Mouse (Mus musculus) embryonic facial prominence, embryonic 11.5 days (tissue): ENCODE data around the gene Nfe2l1. TPM values are rescaled to one million over a fixed set of nuclear protein-coding genes. Genes with fewer than 3 reads are reported as not detected.
A peak's percentile ranks its signal among the peaks of the same experiment; 100 is the strongest.

Experiments used
- ATAC-seq: fragments of 200-750 bp; cut with Nextera tagmentation; replicated peaks from 2 replicates; pipeline ENCODE4 v1.8.0; 2017; ENCODE audit warnings: low read depth; ENCODE audit not compliant: insufficient number of reproducible peaks, low FRiP score, low TSS enrichment
- DNase-seq: peaks from one replicate; pipeline ENCODE4 v3.0.0-alpha.2; 2015; ENCODE audit warnings: low spot score
- H3K27ac ChIP-seq: fragments of 300-500 bp; sonication (generic); replicated peaks from 2 replicates; pipeline ENCODE4 v1.5.1; 2014; ENCODE audit warnings: mild to moderate bottlenecking, low read depth, low read length, control low read depth
- H3K27me3 ChIP-seq: fragments of 300-500 bp; sonication (generic); 2 replicates; pipeline ENCODE4 v1.6.1; 2014; ENCODE audit warnings: mild to moderate bottlenecking, low read length, moderate library complexity, mixed read lengths; ENCODE audit not compliant: control insufficient read depth, insufficient read depth
- H3K36me3 ChIP-seq: fragments of 300-500 bp; sonication (generic); replicated peaks from 2 replicates; pipeline ENCODE4 v1.6.1; 2014; ENCODE audit warnings: low read depth, mild to moderate bottlenecking, low read length, moderate library complexity, mixed read lengths; ENCODE audit not compliant: control insufficient read depth, insufficient read depth
- H3K4me1 ChIP-seq: fragments of 300-500 bp; sonication (generic); 2 replicates; pipeline ENCODE4 v1.6.1; 2014; ENCODE audit warnings: low read length, mixed read lengths; ENCODE audit not compliant: control insufficient read depth, insufficient read depth
- H3K4me2 ChIP-seq: fragments of 300-500 bp; sonication (generic); 2 replicates; pipeline ENCODE4 v1.6.1; 2014; ENCODE audit warnings: low read depth, mild to moderate bottlenecking, control low read depth, low read length, moderate library complexity
- H3K4me3 ChIP-seq: fragments of 300-500 bp; sonication (generic); 2 replicates; pipeline ENCODE4 v1.5.1; 2014; ENCODE audit warnings: low read depth, low read length, control low read depth
- H3K9ac ChIP-seq: fragments of 300-500 bp; sonication (generic); replicated peaks from 2 replicates; pipeline ENCODE4 v1.6.1; 2014; ENCODE audit warnings: mild to moderate bottlenecking, control low read depth, low read length
- H3K9me3 ChIP-seq: fragments of 300-500 bp; sonication (generic); replicated peaks from 2 replicates; pipeline ENCODE4 v1.6.1; 2016; ENCODE audit warnings: mild to moderate bottlenecking, low read length, inconsistent platforms, mixed read lengths; ENCODE audit not compliant: control insufficient read depth
- whole genome bisulfite sequencing: fragments of 180-500 bp; shearing (Covaris S2); extraction: QIAGEN DNeasy Blood & Tissue Kit; methylation state at CpG from one replicate; pipeline ENCODE4 v1.1.7; 2014; 5-methylcytosine and 5-hydroxymethylcytosine counted together
- polyA plus RNA-seq: library from polyadenylated mRNA; unstranded; fragments of >200 nt; fragmentation: Nextera tagmentation; extraction: Ambion mirVana; gene quantifications from 2 replicates; pipeline ENCODE4 v1.2.1, GENCODE M21; 2014

The Nfe2l1 gene
- polyA plus RNA-seq, 1 experiment from 2014 or later: 32.5 TPM

DNA sequence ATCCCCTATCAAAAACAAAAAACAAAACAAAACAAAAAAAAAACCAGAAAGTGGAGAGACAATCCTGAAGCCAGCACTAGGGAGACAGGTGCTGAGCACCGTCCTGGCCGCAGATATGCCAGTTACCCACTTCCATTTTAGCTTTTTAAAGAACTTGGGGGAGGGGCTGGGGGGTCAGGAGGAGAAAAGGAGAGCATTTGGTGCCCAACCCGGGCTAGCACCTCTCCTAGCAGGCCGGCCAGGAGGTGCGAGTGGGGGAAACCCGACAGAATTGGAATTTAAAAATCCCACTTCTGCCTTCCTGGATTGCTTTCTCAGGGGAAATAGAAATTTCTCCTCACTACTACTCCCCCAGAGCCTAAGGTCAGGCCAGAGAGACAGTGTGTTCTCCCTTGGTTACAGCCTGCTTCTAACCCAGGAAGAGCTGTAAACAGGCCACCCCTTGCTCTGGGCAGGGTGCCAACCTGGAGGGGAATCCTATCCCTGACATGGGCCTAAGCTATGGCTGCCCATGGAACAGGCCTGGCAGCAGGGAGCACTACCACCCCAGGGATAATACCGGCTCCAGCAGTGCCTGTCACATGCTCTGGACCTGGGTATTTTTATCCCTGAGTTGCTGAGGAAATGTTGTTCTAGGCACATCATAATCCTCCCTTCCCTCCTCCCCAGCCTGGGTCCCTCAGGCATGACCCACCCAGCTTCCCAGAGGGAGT, 4.8 kb downstream of the Nfe2l1 start:
- DNase-seq: no peak
- Histone ChIP-seq H3K4me3 (no peak overlapping the region), H3K4me2 (peak overlapping the region; percentile 2), H3K27me3 (no peaks in the 10 kb centered on the region), H3K9me3 (no peaks in the 10 kb centered on the region), H3K27ac (peak overlapping the region; percentile 82; the same call in 1 of the 2 replicates), H3K4me1 (peaks cover 23% of the 10 kb centered on the region), H3K36me3 (peaks cover 16% of the 10 kb centered on the region), H3K9ac (no peak overlapping the region)
- WGBS: 52% methylated on average over 7 of the region's 7 CpGs
- ATAC-seq: no peak

- ATAC-seq (peak; percentile 82), DNase-seq (peak; percentile 98)
- Histone ChIP-seq H3K4me2 (peak overlapping the region; percentile 94), H3K4me3 (peak overlapping the region; percentile 46), H3K36me3 (peaks cover 16% of the 10 kb centered on the region), H3K4me1 (peaks cover 23% of the 10 kb centered on the region), H3K9me3 (no peaks in the 10 kb centered on the region), H3K27ac (peak overlapping the region; percentile 82), H3K27me3 (no peaks in the 10 kb centered on the region), H3K9ac (peak overlapping the region; percentile 52)
- WGBS: 2% methylated on average over 26 of the region's 26 CpGs
These were observed 5.6 kb downstream of the Nfe2l1 start for GRCm38 (mm10) chr11:96823880-96824782.

DNA sequence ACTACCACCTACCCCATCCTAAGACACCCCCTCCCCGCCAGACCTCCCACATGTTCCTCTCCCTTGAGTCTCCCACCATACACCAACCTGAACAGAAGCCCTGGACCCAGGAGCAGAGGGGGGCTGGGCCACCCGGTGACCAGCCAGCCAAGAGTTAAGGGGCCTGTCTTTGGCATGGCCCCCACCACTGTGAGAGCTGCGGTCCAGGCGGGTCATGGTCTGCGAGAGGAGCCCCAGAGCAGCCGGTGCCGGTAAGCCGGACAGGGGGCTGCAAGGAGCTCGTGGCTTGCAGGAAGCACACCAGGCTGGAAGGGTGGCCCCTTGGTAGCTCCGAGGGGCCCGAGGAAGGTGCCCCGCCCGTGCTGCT, 6.3 kb downstream of the Nfe2l1 start:
- Histone ChIP-seq H3K4me2 (peak overlapping the region; percentile 94), H3K9ac (peak overlapping the region; percentile 52), H3K4me1 (peaks cover 23% of the 10 kb centered on the region), H3K36me3 (peaks cover 16% of the 10 kb centered on the region), H3K27ac (peak overlapping the region; percentile 59), H3K4me3 (peak overlapping the region; percentile 46), H3K27me3 (no peaks in the 10 kb centered on the region), H3K9me3 (no peaks in the 10 kb centered on the region)
- ATAC-seq (peak; percentile 46), DNase-seq (no peak)
- 11% methylated on average over 13 of the region's 13 CpGs for WGBS

DNA sequence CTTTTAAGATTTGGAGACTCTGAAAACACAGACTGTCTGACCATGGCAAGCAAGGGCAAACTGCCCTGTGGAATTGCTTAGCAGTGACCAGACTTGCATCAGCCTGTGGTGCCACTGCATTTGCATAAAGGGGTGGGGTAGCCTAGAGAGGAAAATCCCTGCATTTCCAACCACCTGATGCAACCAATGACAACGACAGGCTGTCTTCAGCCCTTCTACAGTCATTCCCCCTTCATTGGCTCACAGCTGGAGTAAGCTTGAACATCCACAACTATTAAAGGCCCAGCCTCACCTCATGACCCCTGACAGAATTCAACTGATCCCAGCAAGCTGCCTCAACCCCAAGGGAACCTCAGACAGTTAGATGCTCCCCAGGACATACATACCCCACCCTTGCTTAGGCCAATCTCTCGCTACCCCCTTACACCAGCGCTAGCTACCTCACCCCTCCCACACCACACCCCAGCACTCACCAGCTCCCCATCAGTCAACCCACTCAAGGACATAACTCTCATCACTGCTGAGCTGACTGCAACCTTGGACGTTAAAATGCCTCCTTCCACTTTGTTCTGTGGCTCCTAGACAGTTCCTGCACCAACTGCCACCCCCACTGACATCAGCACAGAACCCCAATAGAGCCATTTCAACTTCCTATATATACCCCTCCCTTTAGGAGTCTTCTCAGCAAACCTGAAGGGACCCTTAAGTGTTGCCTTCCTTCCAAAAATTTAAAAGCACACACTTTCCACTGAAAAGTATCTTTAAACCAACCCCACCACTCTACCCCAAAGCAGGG, 6.9 kb downstream of the Nfe2l1 start:
- no peak overlapping the region for H3K27ac ChIP-seq

GRCm38 (mm10) chr11:96821956-96822355, 7.8 kb downstream of the Nfe2l1 start:
- peaks cover 15% of the 10 kb centered on the region for H3K36me3 ChIP-seq
- H3K27ac ChIP-seq: no peak overlapping the region
- DNase-seq: no peak

More for the DNA sequence above, 6.9 kb downstream of the Nfe2l1 start:
- DNase-seq (no peak), ATAC-seq (no peak)
- H3K9ac ChIP-seq: peak overlapping the region; percentile 52
- H3K4me1 ChIP-seq: peaks cover 23% of the 10 kb centered on the region
- peaks cover 16% of the 10 kb centered on the region for H3K36me3 ChIP-seq
- peak overlapping the region; percentile 94 for H3K4me2 ChIP-seq
- 37% methylated on average over 4 of the region's 4 CpGs for WGBS
- peak overlapping the region; percentile 46 for H3K4me3 ChIP-seq
- no peaks in the 10 kb centered on the region for H3K27me3 ChIP-seq
- H3K9me3 ChIP-seq: no peaks in the 10 kb centered on the region

DNA sequence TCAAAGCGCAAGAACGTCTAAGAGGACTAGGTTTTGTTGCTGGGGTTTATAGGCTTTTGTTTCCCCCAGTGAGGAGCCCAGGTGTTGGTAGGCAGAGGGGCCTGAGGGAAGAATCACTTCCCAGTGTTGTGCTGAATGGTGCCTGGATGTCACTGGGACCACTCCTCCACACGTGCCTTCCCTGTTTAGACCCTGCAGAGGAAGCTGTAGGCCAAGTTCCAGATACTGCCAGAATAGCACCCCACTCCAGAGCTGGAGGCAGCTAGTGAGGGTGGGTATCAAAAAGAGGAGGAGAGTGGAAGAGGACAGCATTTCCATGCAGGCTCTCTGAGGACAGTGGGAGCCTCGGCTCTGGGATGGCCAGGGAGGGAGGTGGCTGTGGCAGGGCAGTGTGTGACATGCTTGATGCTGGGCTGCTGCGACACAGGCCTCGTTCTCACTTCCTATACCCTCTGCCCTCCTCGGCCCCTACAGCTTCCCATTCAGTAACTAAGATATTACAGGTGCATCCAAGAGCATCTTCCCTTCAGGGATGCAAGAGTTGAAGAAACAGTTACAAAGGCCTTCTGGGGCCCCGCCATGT, 11.5 kb downstream of the Nfe2l1 start:
- Histone ChIP-seq H3K27ac (no peak overlapping the region), H3K9me3 (no peaks in the 10 kb centered on the region), H3K27me3 (no peaks in the 10 kb centered on the region), H3K4me3 (no peak overlapping the region), H3K4me1 (peaks cover 2% of the 10 kb centered on the region; the same call in 1 of the 2 replicates), H3K36me3 (peaks cover 17% of the 10 kb centered on the region), H3K9ac (no peak overlapping the region), H3K4me2 (no peak overlapping the region)
- ATAC-seq: no peak
- WGBS: 86% methylated on average over 8 of the region's 8 CpGs
- DNase-seq: no peak

More at GRCm38 (mm10) chr11:96821956-96822355, 7.8 kb downstream of the Nfe2l1 start:
- Histone ChIP-seq H3K9ac (no peak overlapping the region), H3K4me2 (no peak overlapping the region), H3K27me3 (no peaks in the 10 kb centered on the region), H3K4me3 (no peak overlapping the region), H3K4me1 (peaks cover 20% of the 10 kb centered on the region), H3K9me3 (no peaks in the 10 kb centered on the region)
- 95% methylated on average over 10 of the region's 10 CpGs for WGBS
- ATAC-seq: no peak

DNA sequence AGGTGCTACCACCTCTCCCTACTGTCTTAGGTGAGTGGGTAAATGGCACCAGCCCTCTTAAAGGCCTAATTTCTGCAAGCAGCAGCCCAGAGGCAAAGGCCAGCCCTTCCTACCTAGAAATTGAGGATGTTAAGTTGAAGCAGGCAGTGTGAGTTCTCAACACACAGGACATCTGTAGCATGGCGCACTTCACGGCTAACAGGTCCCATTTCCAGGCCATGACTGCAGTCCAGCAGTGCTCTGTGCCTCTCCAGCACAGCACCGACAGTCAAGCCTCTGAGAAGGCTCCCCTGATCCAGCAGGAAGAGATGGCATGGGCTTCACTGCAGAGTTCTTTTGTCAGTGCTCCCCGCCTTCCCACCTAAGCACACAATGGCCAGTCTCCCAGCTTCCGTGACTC, 12.8 kb downstream of the Nfe2l1 start:
- no peak overlapping the region for H3K4me2 ChIP-seq
- H3K4me3 ChIP-seq: no peak overlapping the region
- no peak for DNase-seq
- 83% methylated on average over 5 of the region's 5 CpGs for WGBS
- H3K4me1 ChIP-seq: no peaks in the 10 kb centered on the region
- no peak for ATAC-seq
- no peak overlapping the region for H3K27ac ChIP-seq
- peaks cover 17% of the 10 kb centered on the region for H3K36me3 ChIP-seq
- no peaks in the 10 kb centered on the region for H3K27me3 ChIP-seq
- H3K9me3 ChIP-seq: no peaks in the 10 kb centered on the region
- no peak overlapping the region for H3K9ac ChIP-seq
